Mouse (Mus musculus) thymus, postnatal 4 days (tissue): ENCODE results near the gene Ogdh.
"Not testable (repeated sequence)": the region's sequence is repeated elsewhere in the genome, so short reads cannot be mapped to it uniquely, and the experiment has no call there.

Experiments
- DNase-seq: peaks from one replicate; pipeline ENCODE4 v3.0.0; 2021

Gene Ogdh

DNA sequence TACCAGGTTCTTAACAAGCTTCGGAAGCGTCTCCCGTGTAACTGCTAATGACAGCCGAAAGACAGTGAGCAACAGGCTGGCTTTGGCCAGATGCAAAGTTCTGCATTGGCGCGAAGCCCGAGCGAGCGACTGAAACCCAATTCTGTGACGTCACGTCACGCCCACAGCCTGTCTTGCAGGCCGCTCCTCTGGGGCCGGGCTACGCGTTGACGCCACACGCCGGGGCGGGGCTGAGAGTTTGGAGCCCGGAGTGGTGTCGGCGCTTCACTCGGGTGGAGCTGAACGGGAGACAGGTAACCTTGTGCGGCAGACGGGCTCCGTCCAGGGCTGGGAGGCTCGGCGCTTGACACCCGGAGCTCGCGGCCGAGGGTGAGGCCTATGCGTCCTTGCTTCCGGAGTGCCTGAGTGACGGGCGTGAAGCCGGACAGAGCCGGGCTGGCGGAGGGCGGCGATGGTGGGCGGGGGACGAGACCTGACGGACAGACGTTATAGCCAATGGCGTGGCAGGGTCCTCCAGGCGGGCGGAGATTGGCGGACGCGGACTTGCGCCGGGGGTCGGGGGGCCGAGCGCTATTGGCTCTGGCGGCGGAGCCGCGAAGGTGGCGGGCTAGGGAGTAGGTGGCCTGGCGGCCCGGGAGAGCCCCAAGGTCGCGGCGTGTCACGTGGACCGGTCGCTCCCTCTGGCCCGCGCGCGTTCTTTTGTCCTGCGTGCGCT lies at the start of gene Ogdh:
Gene Ogdh (plus strand): TSS at position 233 of the 715 bp plus-strand sequence.
- peak; percentile 100 for DNase-seq

- no peak for DNase-seq
These were observed 46.7 kb upstream of the Ogdh start for GRCm38 (mm10) chr11:6244707-6245106.

DNA sequence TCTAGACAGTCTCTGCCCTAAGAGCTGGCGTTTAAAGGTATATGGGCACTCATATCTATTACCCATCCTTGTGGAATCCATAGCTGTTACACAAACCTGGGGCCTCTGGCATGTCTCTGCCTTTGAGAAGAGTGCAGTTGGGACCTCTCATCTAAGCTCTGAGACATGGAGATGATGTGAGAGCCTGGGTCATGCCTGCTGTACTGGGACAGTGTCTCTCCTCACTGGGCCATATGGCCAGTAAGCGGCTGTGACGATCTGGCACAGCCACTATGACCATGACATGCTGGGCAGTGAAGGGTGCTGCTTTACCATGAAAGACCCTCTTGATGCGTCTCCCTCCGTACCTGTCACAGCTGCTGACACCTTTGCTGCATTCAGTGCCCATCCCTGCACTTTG lies 39.2 kb upstream of the Ogdh start:
- no peak for DNase-seq

- DNase-seq, result no peak
These were observed 38.6 kb upstream of the Ogdh start for GRCm38 (mm10) chr11:6252824-6253223.

- DNase-seq, result not testable (repeated sequence)
These were observed 36.8 kb upstream of the Ogdh start for GRCm38 (mm10) chr11:6254602-6255001.

DNA sequence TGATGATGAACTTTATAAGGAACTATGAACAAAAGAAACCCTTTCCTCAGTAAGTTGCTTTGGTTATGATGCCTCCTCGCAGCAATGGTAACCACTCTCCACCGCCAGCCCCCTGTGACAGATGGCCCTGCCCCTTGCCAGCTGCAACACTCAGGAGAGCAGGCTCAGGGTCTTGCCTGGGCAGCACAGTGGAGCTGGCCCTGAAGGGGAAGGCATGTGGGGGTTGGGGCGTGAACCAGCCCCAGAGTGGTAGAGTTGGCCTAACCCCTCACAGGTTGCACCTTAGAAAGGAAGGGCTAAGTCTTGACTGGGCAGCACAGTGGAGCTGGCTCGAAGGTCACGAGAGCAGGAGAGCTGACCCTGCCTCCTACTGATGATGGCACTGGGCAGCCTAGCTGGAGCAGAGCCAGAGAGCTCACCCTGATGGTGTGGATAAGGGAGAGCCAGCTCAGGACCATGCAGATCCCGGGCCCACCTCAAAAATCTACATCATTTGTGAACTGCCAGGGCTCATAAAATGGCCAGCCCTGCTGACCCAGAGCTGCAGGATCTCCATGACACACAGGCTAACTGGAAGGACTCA lies 34.9 kb upstream of the Ogdh start:
- no peak for DNase-seq

GRCm38 (mm10) chr11:6259413-6259812 lies 32.0 kb upstream of the Ogdh start:
- no peak for DNase-seq

- DNase-seq, result peak; percentile 88
These were observed 29.9 kb upstream of the Ogdh start for GRCm38 (mm10) chr11:6261434-6262082.

GRCm38 (mm10) chr11:6266621-6267020 lies 24.8 kb upstream of the Ogdh start:
- no peak for DNase-seq

DNA sequence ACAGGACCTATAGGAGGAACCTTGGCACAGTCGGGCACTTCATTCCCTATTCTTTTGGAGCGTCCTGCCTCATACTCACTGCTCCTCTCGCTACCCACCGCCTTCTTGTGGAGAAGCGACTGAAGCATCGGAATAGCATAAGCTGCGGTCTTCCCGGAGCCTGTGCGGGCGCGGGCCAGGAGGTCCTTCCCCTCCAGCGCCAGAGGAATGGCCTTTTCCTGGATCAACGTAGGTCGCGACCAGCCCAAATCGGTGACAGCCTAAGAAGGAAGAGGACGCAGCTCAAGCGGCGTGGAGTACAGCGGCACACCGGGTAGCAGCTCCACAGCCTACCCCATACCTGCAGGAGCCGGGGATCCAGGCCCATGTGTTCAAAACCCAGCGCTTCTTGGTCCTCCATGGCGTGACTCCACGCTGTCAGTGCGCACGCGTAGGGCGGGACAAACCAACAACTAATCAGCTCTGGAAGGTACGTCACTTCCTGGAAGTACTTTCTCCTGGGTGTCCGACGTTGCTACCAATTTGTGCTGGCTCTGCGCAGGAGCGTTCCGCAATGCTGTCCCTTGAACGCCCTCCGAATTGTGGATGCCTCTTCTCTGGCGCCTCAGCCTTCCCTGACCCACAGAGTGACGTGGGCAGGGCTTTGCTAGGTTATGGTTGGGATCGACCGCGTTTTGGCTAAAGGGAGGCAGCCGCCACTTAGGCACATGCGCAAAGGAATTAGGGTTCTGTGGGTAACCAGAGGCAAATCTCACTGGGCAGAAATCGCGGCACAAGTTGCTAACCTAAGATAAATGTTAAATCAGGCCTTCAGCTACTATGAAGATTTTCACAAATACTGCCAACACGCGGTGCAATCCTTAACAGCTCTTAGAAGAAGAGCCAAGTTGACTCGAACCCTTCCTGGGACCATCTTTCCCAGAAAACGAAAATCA lies 23.8 kb upstream of the Ogdh start, which contains the start of gene Ddx56:
Gene Ddx56 (minus strand): TSS at position 453 of the 935 bp plus-strand sequence.
- peak; percentile 92 for DNase-seq

GRCm38 (mm10) chr11:6273607-6274006 lies 17.8 kb upstream of the Ogdh start:
- DNase-seq, result no peak

DNA sequence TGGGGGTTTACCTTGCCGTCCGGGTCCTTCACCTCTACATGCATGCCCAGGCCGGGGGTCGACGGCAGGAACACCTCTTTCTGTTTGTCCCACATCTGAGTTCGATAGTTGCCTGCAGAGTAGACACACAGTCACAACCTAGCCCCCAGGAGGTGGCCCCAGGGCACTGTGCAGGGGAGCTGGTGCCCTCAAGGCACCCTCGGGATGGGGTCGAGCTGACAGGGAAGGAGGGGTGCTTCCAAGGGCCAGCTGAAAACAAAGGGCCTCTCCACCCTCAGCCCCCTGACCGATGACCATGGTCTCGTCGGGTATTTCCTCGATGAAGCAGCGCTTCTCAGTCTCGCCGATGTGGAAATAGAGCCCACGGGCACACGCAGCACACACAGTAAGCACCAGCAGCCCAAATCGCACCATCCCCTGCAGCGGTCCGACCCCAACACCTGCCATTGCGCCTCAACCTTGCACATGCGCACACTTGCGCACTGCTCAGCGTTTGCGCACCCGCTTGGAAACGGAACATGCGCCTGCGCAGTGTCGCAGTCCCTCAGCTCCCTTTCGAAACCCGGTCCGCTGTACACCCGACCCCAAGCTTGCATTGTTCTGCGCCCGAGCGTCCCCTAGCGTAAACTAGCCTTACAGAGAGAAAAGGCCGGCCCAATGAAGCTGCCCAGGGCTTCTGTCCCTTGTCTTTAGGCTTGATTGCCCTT lies 16.9 kb upstream of the Ogdh start, which contains the start of gene Tmed4:
Gene Tmed4 (minus strand): TSS at position 484 of the 707 bp plus-strand sequence.
- peak; percentile 100 for DNase-seq

DNA sequence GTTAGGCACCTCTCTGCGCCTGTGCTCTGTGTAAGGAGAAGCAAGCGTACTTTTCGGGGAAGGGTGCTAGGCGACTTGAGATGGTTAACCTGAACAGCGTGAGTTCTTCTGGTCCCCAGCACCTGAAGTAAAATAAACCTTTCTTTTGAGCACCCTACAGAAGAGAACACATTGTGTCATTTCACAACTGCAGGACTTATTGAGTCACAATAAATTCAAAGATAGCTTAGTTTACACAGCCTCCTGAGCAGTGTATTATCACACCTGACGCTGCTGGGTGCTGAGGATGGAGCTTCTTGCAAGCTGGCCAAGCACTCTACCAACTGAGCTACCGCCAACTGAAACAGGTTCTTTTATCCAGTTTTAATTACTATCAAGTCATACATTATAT lies 16.3 kb upstream of the Ogdh start:
- no peak for DNase-seq

GRCm38 (mm10) chr11:6276466-6276865 lies 15.0 kb upstream of the Ogdh start:
- no peak for DNase-seq

GRCm38 (mm10) chr11:6282940-6283339 lies 8.5 kb upstream of the Ogdh start:
- DNase-seq, result no peak

DNA sequence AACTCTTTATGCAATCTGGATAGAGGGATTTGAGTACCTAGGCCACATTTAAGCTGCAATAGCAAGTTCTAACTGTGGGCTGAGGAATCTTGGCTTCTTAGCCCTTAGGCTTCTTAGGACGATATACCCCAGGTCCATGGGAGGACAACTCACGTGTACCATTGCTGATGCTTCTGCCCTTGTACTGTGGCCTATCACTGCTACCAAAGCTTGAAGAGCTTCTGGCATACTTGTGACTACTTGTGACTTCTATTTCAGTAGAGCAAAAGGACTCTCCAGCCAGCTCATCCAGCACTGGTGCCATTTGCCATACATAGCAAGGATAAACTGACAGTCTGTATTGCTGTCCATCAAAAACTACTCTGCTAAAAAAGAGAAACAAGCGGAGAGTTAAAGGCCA lies 1.3 kb upstream of the Ogdh start:
- no peak for DNase-seq

DNA sequence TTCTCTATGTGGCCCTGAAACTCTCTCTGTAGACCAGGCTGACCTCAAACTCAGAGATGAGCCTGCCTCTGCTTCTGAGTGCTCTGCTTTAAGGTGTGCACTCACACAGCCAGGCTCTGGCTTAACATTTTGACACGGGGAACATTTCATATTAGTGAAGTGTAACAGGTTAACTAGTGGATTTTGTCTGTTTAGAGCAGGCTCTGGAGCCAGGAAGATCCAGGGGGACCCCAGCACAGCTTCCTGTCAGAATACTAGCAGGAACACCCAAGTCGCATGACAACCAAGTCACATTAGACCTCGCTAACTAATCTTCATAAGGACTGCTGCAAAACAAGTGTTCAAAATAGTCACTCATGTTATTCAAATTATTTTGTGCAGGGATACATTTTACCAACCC lies 550 bp upstream of the Ogdh start:
- DNase-seq, result peak; percentile 11

- DNase-seq, result peak; percentile 73
These were observed 919 bp downstream of the Ogdh start for GRCm38 (mm10) chr11:6292116-6292987.

- DNase-seq, result no peak
These were observed 1.5 kb downstream of the Ogdh start for GRCm38 (mm10) chr11:6292988-6293349.

DNA sequence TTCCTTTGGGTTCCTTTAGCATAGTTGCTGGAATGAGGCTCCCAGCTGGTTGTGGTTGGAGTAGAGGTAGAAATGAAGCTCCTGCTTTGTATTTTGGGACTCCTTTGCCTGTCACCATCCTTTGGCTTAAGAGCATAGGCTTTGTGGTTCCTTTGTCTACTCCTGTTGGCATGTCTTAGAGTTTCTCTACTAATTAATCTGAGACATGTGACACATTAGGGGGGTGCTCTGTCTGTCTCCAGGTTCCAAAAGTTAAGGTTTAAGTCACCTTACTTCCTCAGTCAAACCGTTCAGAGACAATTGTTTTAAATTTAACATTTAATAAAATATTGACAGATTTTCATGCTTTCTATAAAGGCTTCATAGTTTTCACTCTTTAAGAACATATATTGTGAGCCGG lies 2.2 kb downstream of the Ogdh start:
- DNase-seq, result no peak

GRCm38 (mm10) chr11:6294632-6295031 lies 3.2 kb downstream of the Ogdh start:
- no peak for DNase-seq
